ENCODE assay signal across 12 mouse cellular contexts in genomic region chr19:56745061-56745460, GRCm38 (mm10). TPM values are rescaled to one million over a fixed set of nuclear protein-coding genes. Genes with fewer than 3 reads are reported as not detected.
DNase-seq lines count a peak whose midpoint lies in the region; ATAC-seq and TF ChIP-seq lines count a peak whose summit lies in the region.
"Had no signal": no experiment of that assay in that cellular context is flagged by ENCODE, and none has a peak within 500 bp of the region (broad histone marks: within the 10 kb centered on the region; RNA-seq: fewer than 3 reads in every experiment).

No protein-coding gene starts in this region.

- 66% methylated on average over 7 of the region's 7 CpGs for WGBS in forebrain, postnatal 0 days
- WGBS in forebrain, embryonic 10.5 days, result 71% methylated on average over 7 of the region's 7 CpGs
- 52% methylated on average over 7 of the region's 7 CpGs for WGBS in liver, embryonic 14.5 days (ENCODE audit: insufficient replicate concordance)
- 65% methylated on average over 7 of the region's 7 CpGs for WGBS in liver, embryonic 11.5 days

- no peak overlapping the region for H3K27ac ChIP-seq in forebrain, postnatal 0 days (ENCODE audit: low read depth, low read length)
- H3K27ac ChIP-seq in forebrain, embryonic 10.5 days, result no peak overlapping the region
- no peak overlapping the region for H3K27ac ChIP-seq in liver, embryonic 14.5 days
- H3K27ac ChIP-seq in liver, embryonic 11.5 days (ENCODE audit: low read depth, low read length), result no peak overlapping the region
- H3K27ac ChIP-seq: embryonic facial prominence, embryonic 13.5 days; limb, embryonic 12.5 days; midbrain, embryonic 12.5 days had no signal

- no peak for TF ChIP-seq EP300 in liver, embryonic 14.5 days (IDR thresholded peaks at IDR 0.05; ENCODE audit: low read depth)

- no peak overlapping the region for H3K4me2 ChIP-seq in forebrain, postnatal 0 days (ENCODE audit: low read depth)
- H3K4me2 ChIP-seq in liver, embryonic 14.5 days (ENCODE audit: low read depth), result no peak overlapping the region
- no peak overlapping the region for H3K4me2 ChIP-seq in liver, embryonic 11.5 days
- H3K4me2 ChIP-seq: embryonic facial prominence, embryonic 13.5 days; limb, embryonic 12.5 days; midbrain, embryonic 12.5 days had no signal

- DNase-seq in forebrain, postnatal 0 days, result no peak
- no peak for DNase-seq in forebrain, embryonic 10.5 days (ENCODE audit: extremely low spot score, low spot score)
- no peak for DNase-seq in liver, embryonic 14.5 days (ENCODE audit: low read depth in 3 of 3, low spot score in 3 of 3)
- no peak for DNase-seq in liver, embryonic 11.5 days (ENCODE audit: low spot score)
- peak; percentile 48 to 58 for DNase-seq in heart, postnatal 14 days
- DNase-seq in thymus, postnatal 36 days, result peak; percentile 35
- no peak for DNase-seq in layer of hippocampus, adult 8-10 months (ENCODE audit: low spot score in 2 of 2)
- DNase-seq in cerebellum, postnatal 4 days (ENCODE audit: low spot score in 2 of 2), result no peak
- DNase-seq: kidney, postnatal 14 days had no signal

- no peak overlapping the region for H3K4me3 ChIP-seq in forebrain, postnatal 0 days (ENCODE audit: low read depth, low read length)
- no peak overlapping the region for H3K4me3 ChIP-seq in forebrain, embryonic 10.5 days
- H3K4me3 ChIP-seq in liver, embryonic 14.5 days (ENCODE audit: insufficient read depth in 1 of 2, low read depth in 2 of 2, low read length in 2 of 2), result no peak overlapping the region
- H3K4me3 ChIP-seq in liver, embryonic 11.5 days (ENCODE audit: low read depth, low read length), result no peak overlapping the region
- H3K4me3 ChIP-seq: embryonic facial prominence, embryonic 13.5 days; limb, embryonic 12.5 days; midbrain, embryonic 12.5 days had no signal

- peak; percentile 33; the same call in 1 of the 2 replicates for TF ChIP-seq CTCF in forebrain, postnatal 0 days (IDR thresholded peaks at IDR 0.05; ENCODE audit: low read depth)
- TF ChIP-seq CTCF in liver, embryonic 14.5 days (IDR thresholded peaks at IDR 0.05; ENCODE audit: low read depth), result peak; percentile 42

- no peaks in the 10 kb centered on the region for H3K36me3 ChIP-seq in forebrain, postnatal 0 days (ENCODE audit: insufficient read depth)
- no peaks in the 10 kb centered on the region for H3K36me3 ChIP-seq in forebrain, embryonic 10.5 days (replicated peaks)
- H3K36me3 ChIP-seq in liver, embryonic 14.5 days (replicated peaks; ENCODE audit: control insufficient read depth, insufficient read depth, low read depth), result no peaks in the 10 kb centered on the region
- no peaks in the 10 kb centered on the region for H3K36me3 ChIP-seq in liver, embryonic 11.5 days (ENCODE audit: control insufficient read depth, insufficient read depth, low read length)
- H3K36me3 ChIP-seq: embryonic facial prominence, embryonic 13.5 days; limb, embryonic 12.5 days; midbrain, embryonic 12.5 days had no signal

- no peak overlapping the region for H3K9ac ChIP-seq in forebrain, postnatal 0 days
- H3K9ac ChIP-seq in liver, embryonic 14.5 days (replicated peaks), result no peak overlapping the region
- H3K9ac ChIP-seq in liver, embryonic 11.5 days (ENCODE audit: low read depth, low read length), result no peak overlapping the region
- H3K9ac ChIP-seq: embryonic facial prominence, embryonic 13.5 days; limb, embryonic 12.5 days; midbrain, embryonic 12.5 days had no signal

- no peaks in the 10 kb centered on the region for H3K27me3 ChIP-seq in forebrain, postnatal 0 days (ENCODE audit: insufficient read depth, low read length)
- no peaks in the 10 kb centered on the region for H3K27me3 ChIP-seq in forebrain, embryonic 10.5 days (ENCODE audit: poor library complexity, severe bottlenecking)
- no peaks in the 10 kb centered on the region for H3K27me3 ChIP-seq in liver, embryonic 14.5 days (ENCODE audit: control insufficient read depth, insufficient read depth, low read length)
- no peaks in the 10 kb centered on the region for H3K27me3 ChIP-seq in liver, embryonic 11.5 days (replicated peaks; ENCODE audit: control insufficient read depth, insufficient read depth, low read length)
- H3K27me3 ChIP-seq: embryonic facial prominence, embryonic 13.5 days had no signal

- no peak for ATAC-seq in forebrain, postnatal 0 days
- ATAC-seq in liver, embryonic 14.5 days (ENCODE audit: insufficient read depth), result no peak
- ATAC-seq in liver, embryonic 11.5 days (replicated peaks; ENCODE audit: low FRiP score), result no peak

- no peaks in the 10 kb centered on the region for H3K9me3 ChIP-seq in forebrain, postnatal 0 days (ENCODE audit: low read length)
- no peaks in the 10 kb centered on the region for H3K9me3 ChIP-seq in forebrain, embryonic 10.5 days
- H3K9me3 ChIP-seq in liver, embryonic 14.5 days (ENCODE audit: control insufficient read depth, low read length), result no peaks in the 10 kb centered on the region
- H3K9me3 ChIP-seq in liver, embryonic 11.5 days (ENCODE audit: control insufficient read depth, low read length), result no peaks in the 10 kb centered on the region
- H3K9me3 ChIP-seq: embryonic facial prominence, embryonic 13.5 days; limb, embryonic 12.5 days; midbrain, embryonic 12.5 days had no signal

- no peaks in the 10 kb centered on the region for H3K4me1 ChIP-seq in forebrain, postnatal 0 days (ENCODE audit: insufficient read depth)
- H3K4me1 ChIP-seq in forebrain, embryonic 10.5 days, result peaks cover 40% of the 10 kb centered on the region
- no peaks in the 10 kb centered on the region; a peak in 1 of 4 replicates for H3K4me1 ChIP-seq in liver, embryonic 14.5 days (replicated peaks; ENCODE audit: control insufficient read depth in 2 of 2, insufficient read depth in 2 of 2, low read length in 1 of 2)
- no peaks in the 10 kb centered on the region for H3K4me1 ChIP-seq in liver, embryonic 11.5 days (replicated peaks; ENCODE audit: control insufficient read depth, insufficient read depth, low read length)

- intact Hi-C loops in heart, postnatal 14 days (cut with DNase I), result no loop called here

RNA-seq across cellular contexts. Expression of gene Adrb1, which starts 23.1 kb away (rescaled TPM):
- 7.3 and 8.5 TPM in 2 replicates for total RNA-seq in forebrain, postnatal 0 days (2014; rRNA removed)
- 2.8 and 3.4 TPM in 2 replicates for polyA plus RNA-seq in forebrain, postnatal 0 days (2015; fragmentation: Nextera tagmentation; extraction: Ambion mirVana)
- 0.07 and 0.21 TPM in 2 replicates for polyA plus RNA-seq in forebrain, embryonic 10.5 days (2016; fragmentation: Nextera tagmentation; extraction: Ambion mirVana)
- 0.26 and 0.30 TPM in 2 replicates for polyA plus RNA-seq in liver, embryonic 14.5 days (2012; rRNA removed)
- 0.20 and 0.29 TPM in 2 replicates for polyA plus RNA-seq in liver, embryonic 14.5 days (2014; fragmentation: Nextera tagmentation; extraction: Ambion mirVana)
- 0.34 and 0.35 TPM in 2 replicates for polyA plus RNA-seq in liver, embryonic 11.5 days (2014; fragmentation: Nextera tagmentation; extraction: Ambion mirVana)
- 10 to 100 TPM; 23.2 to 24.2 TPM for total RNA-seq in heart, postnatal 14 days (2021)
- total RNA-seq in layer of hippocampus, adult 8-10 months (2022), result 10 to 100 TPM; 19.9 to 22.8 (median 20.3) TPM

Comparison
In these comparisons a context has a peak if more than half of its experiments do, and no peak if none do; other contexts are left out.
1. DNase-seq: peak in heart, postnatal 14 days (2 of 2) and thymus, postnatal 36 days (2 of 2); none in forebrain, postnatal 0 days (single experiment), forebrain, embryonic 10.5 days (single experiment), liver, embryonic 14.5 days (0 of 3), liver, embryonic 11.5 days (single experiment), layer of hippocampus, adult 8-10 months (0 of 2) and cerebellum, postnatal 4 days (0 of 2).